Mouse (Mus musculus) liver, adult 2 months (tissue): ENCODE data around the gene Fndc7. TPM values are rescaled to one million over a fixed set of nuclear protein-coding genes. Genes with fewer than 3 reads are reported as not detected.

Experiments used
- DNase-seq: peaks from one replicate; pipeline ENCODE4 v3.0.0-alpha.2; 2011; ENCODE audit warnings: low read depth, low spot score; ENCODE audit errors: extremely low read depth
- H3K27ac ChIP-seq: fragments of 200-500 bp; replicated peaks from 2 replicates; pipeline ENCODE4 v1.5.1; 2012; ENCODE audit warnings: low read depth, mild to moderate bottlenecking, control low read depth, inconsistent platforms, low read length; ENCODE audit not compliant: insufficient read depth
- H3K27me3 ChIP-seq: fragments of 200-500 bp; 2 replicates; pipeline ENCODE4 v1.6.1; 2012; ENCODE audit warnings: mild to moderate bottlenecking, moderate library complexity, low read length, inconsistent platforms; ENCODE audit not compliant: control insufficient read depth, insufficient read depth
- H3K36me3 ChIP-seq: fragments of 200-500 bp; 2 replicates; pipeline ENCODE4 v1.6.1; 2012; ENCODE audit warnings: low read length, inconsistent platforms; ENCODE audit not compliant: control insufficient read depth, insufficient read depth
- H3K4me1 ChIP-seq: fragments of 200-500 bp; 2 replicates; pipeline ENCODE4 v1.6.1; 2011; ENCODE audit warnings: low read length; ENCODE audit not compliant: control insufficient read depth, insufficient read depth
- H3K4me3 ChIP-seq: fragments of 200-500 bp; 2 replicates; pipeline ENCODE4 v1.5.1; 2011; ENCODE audit warnings: low read depth, mild to moderate bottlenecking, control low read depth, low read length, moderate library complexity; ENCODE audit not compliant: insufficient read depth
- H3K79me2 ChIP-seq: fragments of 200-500 bp; 2 replicates; pipeline ENCODE4 v1.6.1; 2012; ENCODE audit warnings: inconsistent platforms, mild to moderate bottlenecking, low read length, moderate library complexity; ENCODE audit not compliant: control insufficient read depth, insufficient read depth
- H3K9ac ChIP-seq: fragments of 200-500 bp; 2 replicates; pipeline ENCODE4 v1.6.1; 2012; ENCODE audit warnings: low read depth, mild to moderate bottlenecking, control low read depth, inconsistent platforms, low read length
- CTCF ChIP-seq: fragments of 200-500 bp; IDR thresholded peaks from 2 replicates; pipeline ENCODE4 v1.5.1; 2011; ENCODE audit warnings: low read depth, low read length, control low read depth
- POLR2A ChIP-seq: fragments of 200-500 bp; IDR thresholded peaks from 2 replicates; pipeline ENCODE4 v1.6.1; 2011; ENCODE audit warnings: low read length, control low read depth; ENCODE audit not compliant: insufficient read depth; ENCODE audit errors: extremely low read depth
- WGBS: fragments of 180-500 bp; shearing (Covaris S2); methylation state at CpG from one replicate; pipeline ENCODE4 v1.1.7; 2018; 5-methylcytosine and 5-hydroxymethylcytosine counted together
- polyA plus RNA-seq: library from polyadenylated mRNA; depleted of rRNA; stranded (reverse); fragments of >200 nt; gene quantifications from 2 replicates; pipeline ENCODE4 v1.2.3, GENCODE M21; 2012
- total RNA-seq: library from RNA; depleted of rRNA; stranded (reverse); fragments of >200 nt; gene quantifications from 2 replicates; pipeline ENCODE4 v1.2.3, GENCODE M21; 2014

The Fndc7 gene
- total and polyA plus RNA-seq, 2 experiments = 0.09 TPM

DNA sequence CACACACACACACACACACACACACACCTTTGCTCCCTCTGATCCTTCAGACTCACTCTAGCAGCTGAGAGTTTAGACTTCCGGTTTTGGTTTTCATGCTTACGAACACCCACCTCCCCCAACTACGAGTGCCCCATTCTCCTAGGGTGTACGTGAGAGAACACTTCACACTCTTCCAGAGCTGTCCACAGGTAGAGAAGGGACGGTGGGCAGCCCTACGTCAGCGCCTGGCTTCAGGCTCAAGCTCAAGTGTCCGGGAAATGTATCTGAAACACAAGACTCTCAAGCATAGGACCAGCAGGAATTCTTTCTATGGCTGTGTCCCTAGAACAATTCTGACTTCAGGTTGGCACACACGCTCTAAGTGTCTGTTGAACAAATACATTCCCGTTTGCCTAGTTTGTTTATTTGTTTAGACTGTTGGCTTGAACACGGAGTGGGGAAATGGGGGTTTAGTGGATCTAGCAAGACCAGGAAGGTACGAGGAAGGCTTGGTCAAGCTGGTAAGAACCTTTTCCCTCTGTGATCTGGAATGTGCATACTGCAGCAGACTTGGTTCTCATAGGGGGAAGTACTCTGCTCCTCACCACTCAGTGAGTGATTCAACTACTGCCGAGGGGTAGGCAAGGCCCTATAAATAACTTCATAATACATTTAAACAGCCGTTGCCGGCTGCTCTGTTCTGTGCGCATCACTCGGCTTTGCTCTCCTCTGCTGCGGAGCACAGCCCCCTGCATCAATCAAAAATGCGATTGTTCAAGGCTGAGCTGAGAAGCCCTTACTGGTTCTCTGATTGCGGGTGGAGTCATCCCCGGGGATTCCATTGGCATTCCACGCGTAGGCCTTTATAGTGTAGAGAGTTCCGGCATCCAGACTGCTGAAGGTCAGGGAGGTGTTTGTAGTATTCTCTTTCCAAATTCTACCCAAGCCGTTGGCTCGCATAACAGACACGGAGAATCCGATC, 9.0 kb downstream of the Fndc7 start:
- Histone ChIP-seq H3K4me1 (peaks cover 5% of the 10 kb centered on the region), H3K4me3 (no peak overlapping the region), H3K79me2 (no peaks in the 10 kb centered on the region), H3K36me3 (no peaks in the 10 kb centered on the region), H3K27ac (no peak overlapping the region), H3K9ac (no peak overlapping the region), H3K27me3 (no peaks in the 10 kb centered on the region)
- TF ChIP-seq CTCF (no peak), POLR2A (no peak)
- no peak for DNase-seq
- whole genome bisulfite sequencing = 75% methylated on average over 28 of the region's 28 CpGs

- no peak for DNase-seq
- no peaks in the 10 kb centered on the region for H3K27me3 ChIP-seq
- TF ChIP-seq CTCF = no peak
- no peak for TF ChIP-seq POLR2A
- no peaks in the 10 kb centered on the region for H3K4me1 ChIP-seq
- H3K4me3 ChIP-seq = no peak overlapping the region
- H3K9ac ChIP-seq = no peak overlapping the region
- H3K27ac ChIP-seq = no peak overlapping the region
- no peaks in the 10 kb centered on the region for H3K79me2 ChIP-seq
- WGBS = 67% methylated on average over 5 of the region's 5 CpGs
- H3K36me3 ChIP-seq = no peaks in the 10 kb centered on the region
These were observed 9.9 kb downstream of the Fndc7 start for GRCm38 (mm10) chr3:108879836-108880435.

DNA sequence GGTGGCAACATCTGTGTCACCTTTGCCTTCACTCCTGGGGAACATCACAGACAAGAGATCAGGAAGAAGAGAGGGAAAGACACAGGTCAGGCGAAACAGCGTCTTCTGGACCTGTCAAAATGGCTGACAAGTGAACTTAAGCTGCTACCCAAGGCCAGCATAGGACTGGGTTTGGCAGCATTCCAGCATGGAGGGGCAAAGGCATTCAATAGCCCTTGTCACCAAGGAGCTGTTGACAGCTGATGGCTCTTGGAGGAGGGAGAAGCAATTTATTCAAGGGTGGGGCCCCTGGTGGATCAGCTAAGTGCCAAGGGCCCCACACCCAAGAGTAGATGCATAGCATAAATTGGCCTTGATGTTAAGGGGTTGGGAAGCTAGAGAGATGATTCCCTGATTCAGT, 10.7 kb downstream of the Fndc7 start:
- no peak for DNase-seq
- Histone ChIP-seq H3K27me3 (no peaks in the 10 kb centered on the region), H3K4me1 (no peaks in the 10 kb centered on the region), H3K4me3 (no peak overlapping the region), H3K27ac (no peak overlapping the region), H3K9ac (no peak overlapping the region), H3K79me2 (no peaks in the 10 kb centered on the region), H3K36me3 (no peaks in the 10 kb centered on the region)
- 97% methylated on average over 2 of the region's 2 CpGs for WGBS
- no peak for TF ChIP-seq CTCF
- TF ChIP-seq POLR2A = no peak

DNA sequence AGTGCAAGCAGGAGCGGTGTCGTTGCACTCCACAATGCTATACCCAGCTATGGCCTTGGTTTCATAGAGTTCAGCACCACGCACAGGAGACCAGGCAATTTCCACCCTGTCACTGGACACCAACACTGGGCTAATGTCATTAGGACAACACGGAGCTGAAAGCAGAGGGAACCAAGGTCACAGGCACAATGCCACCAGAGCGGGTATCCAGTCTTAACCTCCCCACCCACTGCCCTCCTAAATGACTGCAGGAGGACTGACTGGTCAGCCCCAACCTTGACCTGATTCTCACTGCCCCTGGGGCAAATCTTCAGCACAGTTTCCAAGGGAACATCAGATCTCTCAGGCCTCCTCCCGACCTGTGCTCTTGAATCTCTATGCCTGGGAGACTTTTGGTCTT, 19.2 kb downstream of the Fndc7 start:
- DNase-seq = no peak
- H3K27me3 ChIP-seq = no peaks in the 10 kb centered on the region
- no peaks in the 10 kb centered on the region for H3K36me3 ChIP-seq
- 75% methylated on average over 6 of the region's 6 CpGs for WGBS
- H3K27ac ChIP-seq = no peak overlapping the region
- no peaks in the 10 kb centered on the region for H3K4me1 ChIP-seq
- no peak for TF ChIP-seq CTCF
- no peak for TF ChIP-seq POLR2A
- no peak overlapping the region for H3K9ac ChIP-seq
- no peaks in the 10 kb centered on the region for H3K79me2 ChIP-seq
- H3K4me3 ChIP-seq = no peak overlapping the region

DNA sequence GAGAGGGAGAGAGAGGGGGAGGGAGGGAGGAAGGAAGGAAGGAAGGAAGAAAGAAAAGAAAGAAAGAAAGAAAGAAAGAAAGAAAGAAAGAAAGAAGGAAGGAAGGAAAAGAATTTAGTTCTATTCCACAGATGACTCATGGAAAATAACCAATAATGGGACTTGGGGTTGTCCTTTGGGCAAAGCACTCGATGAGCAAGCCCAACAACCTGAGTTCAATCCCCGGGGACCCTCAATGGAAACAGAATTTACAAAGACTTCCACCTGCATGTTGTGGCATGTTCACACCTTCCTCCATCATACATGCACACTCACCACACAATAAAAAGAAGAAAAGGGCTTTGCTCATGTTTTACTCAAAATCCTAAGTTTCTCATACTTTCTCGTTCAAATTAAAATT, 22.4 kb downstream of the Fndc7 start:
- Histone ChIP-seq H3K27me3 (no peaks in the 10 kb centered on the region), H3K36me3 (no peaks in the 10 kb centered on the region), H3K9ac (no peak overlapping the region), H3K4me1 (no peaks in the 10 kb centered on the region), H3K79me2 (no peaks in the 10 kb centered on the region), H3K4me3 (no peak overlapping the region), H3K27ac (no peak overlapping the region)
- WGBS = 92% methylated on average over 3 of the region's 3 CpGs
- TF ChIP-seq CTCF = no peak
- TF ChIP-seq POLR2A = no peak
- no peak for DNase-seq

GRCm38 (mm10) chr3:108865676-108866075, 24.1 kb downstream of the Fndc7 start:
- Histone ChIP-seq H3K27me3 (no peaks in the 10 kb centered on the region), H3K36me3 (no peaks in the 10 kb centered on the region), H3K9ac (no peak overlapping the region), H3K4me1 (no peaks in the 10 kb centered on the region), H3K79me2 (no peaks in the 10 kb centered on the region), H3K4me3 (no peak overlapping the region), H3K27ac (no peak overlapping the region)
- no peak for TF ChIP-seq CTCF
- no peak for DNase-seq
- WGBS = 95% methylated on average over 3 of the region's 3 CpGs
